Mouse (Mus musculus) spleen, adult 2 months (tissue): ENCODE measurements around the gene Ptger2. TPM values are rescaled to one million over a fixed set of nuclear protein-coding genes. Genes with fewer than 3 reads are reported as not detected.
A peak's percentile ranks its signal among the peaks of the same experiment; 100 is the strongest.

Experiments used
- DNase-seq, 2 experiments: peaks; one replicate each; pipeline versions ENCODE4 v3.0.0 to v3.0.0-alpha.2; 2012 to 2021; ENCODE audit warnings: low spot score in 2 of 2, low read depth in 1 of 2
- H3K27ac ChIP-seq: fragments of 200-500 bp; 2 replicates; pipeline ENCODE4 v1.5.1; 2012; ENCODE audit warnings: low read length, inconsistent platforms; ENCODE audit not compliant: insufficient read depth
- H3K27me3 ChIP-seq: fragments of 200-500 bp; 2 replicates; pipeline ENCODE4 v1.6.1; 2012; ENCODE audit warnings: mild to moderate bottlenecking, moderate library complexity, low read length, inconsistent platforms; ENCODE audit not compliant: control insufficient read depth, insufficient read depth
- H3K36me3 ChIP-seq: fragments of 200-500 bp; 2 replicates; pipeline ENCODE4 v1.6.1; 2012; ENCODE audit warnings: mild to moderate bottlenecking, low read length, inconsistent platforms; ENCODE audit not compliant: control insufficient read depth, insufficient read depth
- H3K4me1 ChIP-seq: fragments of 200-500 bp; 2 replicates; pipeline ENCODE4 v1.6.1; 2011; ENCODE audit warnings: inconsistent platforms; ENCODE audit not compliant: control insufficient read depth, insufficient read depth, insufficient read length
- H3K4me3 ChIP-seq: fragments of 200-500 bp; 2 replicates; pipeline ENCODE4 v1.5.1; 2011; ENCODE audit warnings: mild to moderate bottlenecking, inconsistent platforms; ENCODE audit not compliant: insufficient read depth, insufficient read length; ENCODE audit errors: extremely low read depth
- CTCF ChIP-seq: fragments of 200-500 bp; IDR thresholded peaks from 2 replicates; pipeline ENCODE4 v1.5.1; 2011; ENCODE audit warnings: mild to moderate bottlenecking, inconsistent platforms; ENCODE audit not compliant: insufficient read depth, insufficient read length, insufficient replicate concordance; ENCODE audit errors: extremely low read depth
- POLR2A ChIP-seq: fragments of 200-500 bp; IDR thresholded peaks from 2 replicates; pipeline ENCODE4 v1.6.1; 2011; ENCODE audit warnings: low read depth, low read length, inconsistent platforms
- WGBS: fragments of 180-500 bp; shearing (Covaris S2); methylation state at CpG from one replicate; pipeline ENCODE4 v1.1.7; 2018; 5-methylcytosine and 5-hydroxymethylcytosine counted together
- polyA plus RNA-seq: library from polyadenylated mRNA; depleted of rRNA; stranded (reverse); fragments of >200 nt; gene quantifications from 2 replicates; pipeline ENCODE4 v1.2.3, GENCODE M21; 2012

Ptger2 gene
- polyA plus RNA-seq, 1 experiment: 3.8 TPM

DNA sequence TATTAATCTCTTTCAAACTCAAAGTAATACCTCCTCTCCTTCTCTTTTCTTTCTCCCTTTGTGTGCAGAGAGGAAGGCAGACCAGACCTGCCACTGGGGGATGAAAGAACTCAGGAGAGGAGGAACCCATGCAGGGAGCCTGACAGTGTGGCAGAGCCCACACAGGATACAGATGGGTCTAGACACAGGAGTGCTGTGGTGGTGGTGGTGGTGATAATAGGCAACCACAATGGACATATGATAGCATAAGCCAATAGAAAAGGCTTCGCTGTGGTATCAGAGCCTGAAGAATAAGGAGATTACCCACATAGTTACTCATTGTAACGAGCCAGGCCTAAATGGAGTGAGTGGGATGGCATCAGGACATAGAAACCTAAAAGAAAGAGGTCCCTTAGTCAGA, 23.3 kb downstream of the Ptger2 start:
- Histone ChIP-seq H3K27me3 (no peaks in the 10 kb centered on the region), H3K36me3 (no peaks in the 10 kb centered on the region), H3K27ac (no peak overlapping the region), H3K4me3 (no peak overlapping the region), H3K4me1 (no peaks in the 10 kb centered on the region)
- no peak for TF ChIP-seq CTCF
- no peak for TF ChIP-seq POLR2A
- DNase-seq: no peak
- WGBS: 33% methylated on average over 2 of the region's 2 CpGs

DNA sequence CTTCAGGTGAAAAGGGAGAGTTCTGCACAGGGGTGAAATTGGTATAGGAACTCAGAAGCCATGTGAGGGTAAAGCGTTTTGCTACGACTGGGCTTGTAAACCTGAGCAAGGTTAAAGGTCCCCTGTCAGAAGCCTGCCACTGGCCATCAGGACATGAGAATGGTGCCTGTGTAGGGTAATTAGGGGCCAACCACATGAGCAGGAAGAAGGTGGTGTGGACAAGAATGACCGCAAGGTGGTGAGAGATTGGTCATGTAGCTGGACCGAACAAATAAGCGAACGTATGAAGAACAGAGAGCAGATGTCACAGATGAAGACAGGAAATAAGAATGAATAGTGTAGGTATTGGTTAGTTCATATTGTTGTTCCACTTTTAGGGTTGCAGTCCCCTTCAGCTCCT, 23.7 kb downstream of the Ptger2 start:
- Histone ChIP-seq H3K27ac (no peak overlapping the region), H3K27me3 (no peaks in the 10 kb centered on the region), H3K4me3 (no peak overlapping the region), H3K36me3 (no peaks in the 10 kb centered on the region), H3K4me1 (no peaks in the 10 kb centered on the region)
- TF ChIP-seq POLR2A: no peak
- no peak for TF ChIP-seq CTCF
- 83% methylated on average over 6 of the region's 6 CpGs for WGBS
- DNase-seq: no peak

DNA sequence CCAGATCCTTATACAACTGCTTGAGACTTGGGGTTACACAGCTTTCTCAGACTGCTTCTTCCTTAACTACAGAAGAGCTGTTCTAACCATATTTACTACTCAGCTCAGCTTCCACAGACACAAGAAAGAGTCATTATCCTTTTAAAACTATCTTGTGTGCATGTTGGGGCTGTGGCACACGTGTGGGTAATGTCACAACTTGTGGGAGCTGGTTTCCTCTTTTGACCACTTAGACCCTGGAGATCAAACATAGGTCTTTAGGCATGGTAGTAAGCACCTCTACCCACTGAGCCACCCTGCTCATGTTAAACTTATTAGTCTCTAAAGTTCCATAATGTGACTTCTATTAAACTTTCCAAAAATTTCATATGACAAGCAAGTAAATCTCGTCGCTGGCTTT, 33.6 kb downstream of the Ptger2 start:
- Histone ChIP-seq H3K27ac (no peak overlapping the region), H3K4me1 (no peaks in the 10 kb centered on the region), H3K4me3 (no peak overlapping the region), H3K36me3 (no peaks in the 10 kb centered on the region), H3K27me3 (no peaks in the 10 kb centered on the region)
- TF ChIP-seq POLR2A: no peak
- 70% methylated on average over 3 of the region's 3 CpGs for WGBS
- no peak for DNase-seq

DNA sequence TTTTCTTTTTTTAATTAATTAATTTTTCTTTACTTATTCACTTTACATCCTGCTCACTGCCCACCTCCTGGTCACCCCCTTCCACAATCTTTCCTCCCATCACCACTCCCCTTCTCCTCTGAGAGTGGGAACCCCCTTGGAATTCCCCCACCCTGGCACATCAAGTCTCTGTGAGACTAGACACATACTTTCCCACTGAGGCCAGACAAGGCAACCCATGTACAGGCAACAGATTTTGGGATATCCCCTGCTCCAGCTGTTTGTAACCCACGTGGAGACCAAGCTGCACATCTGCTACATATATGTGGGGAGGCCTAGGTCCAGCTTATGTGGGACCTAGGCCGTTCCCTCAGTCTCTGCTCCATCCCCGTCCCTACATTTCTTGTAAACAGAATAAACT, 46.3 kb downstream of the Ptger2 start:
- H3K4me1 ChIP-seq: no peaks in the 10 kb centered on the region
- no peaks in the 10 kb centered on the region for H3K36me3 ChIP-seq
- no peak overlapping the region for H3K4me3 ChIP-seq
- no peaks in the 10 kb centered on the region for H3K27me3 ChIP-seq
- no peak overlapping the region for H3K27ac ChIP-seq
- TF ChIP-seq CTCF (no peak), POLR2A (no peak)
- 89% methylated on average over 3 of the region's 3 CpGs for WGBS
- no peak for DNase-seq

DNA sequence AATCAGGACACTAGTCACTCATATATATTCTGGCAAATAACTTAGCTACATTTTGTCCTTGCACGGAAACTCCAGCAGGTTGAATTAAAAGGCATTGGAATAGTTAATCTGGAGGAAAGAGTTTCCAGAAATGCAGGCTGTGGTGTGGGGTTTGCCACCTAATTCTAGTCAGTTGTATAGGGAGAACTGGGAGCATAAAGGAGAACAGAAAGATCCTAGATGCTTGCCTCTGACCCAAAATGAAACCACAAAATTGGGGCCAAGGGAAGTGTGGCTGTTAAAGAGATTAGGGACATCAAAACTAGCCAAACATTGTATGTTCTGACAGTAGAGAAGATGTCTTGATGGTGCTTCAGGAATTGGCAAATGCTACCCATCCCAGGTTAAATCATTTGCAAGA, 48.6 kb downstream of the Ptger2 start:
- H3K4me1 ChIP-seq: peaks cover 8% of the 10 kb centered on the region; the same call in 1 of the 2 replicates
- no peak for TF ChIP-seq POLR2A
- no peak for TF ChIP-seq CTCF
- WGBS: 86% methylated on average over 1 of the region's 1 CpGs

DNA sequence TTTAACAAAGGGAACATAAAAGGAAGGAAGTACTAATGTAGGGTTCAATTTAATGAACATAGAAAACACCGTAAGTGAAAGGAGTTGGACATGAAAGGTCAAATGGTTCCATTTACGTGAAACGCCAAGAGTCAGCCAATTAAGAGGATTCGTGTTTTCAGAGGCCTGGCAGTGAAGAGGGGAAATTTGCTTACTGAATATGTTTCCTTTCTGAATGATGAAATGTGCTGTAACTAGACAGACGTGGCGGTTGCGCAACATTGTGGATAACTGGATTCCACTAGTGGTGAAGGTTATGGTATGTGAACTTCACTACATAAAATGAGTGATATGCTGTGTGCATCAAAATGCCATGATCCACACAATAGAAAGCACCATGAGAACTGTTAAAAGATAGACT, 50.1 kb downstream of the Ptger2 start:
- H3K36me3 ChIP-seq: no peaks in the 10 kb centered on the region
- 73% methylated on average over 7 of the region's 7 CpGs for WGBS
- no peaks in the 10 kb centered on the region for H3K27me3 ChIP-seq
- TF ChIP-seq CTCF: no peak
- no peak for TF ChIP-seq POLR2A
- H3K4me1 ChIP-seq: peaks cover 8% of the 10 kb centered on the region; the same call in 1 of the 2 replicates
- no peak for DNase-seq
- no peak overlapping the region for H3K4me3 ChIP-seq
- H3K27ac ChIP-seq: no peak overlapping the region

More for the DNA sequence above, 48.6 kb downstream of the Ptger2 start:
- Histone ChIP-seq H3K36me3 (no peaks in the 10 kb centered on the region), H3K27ac (no peak overlapping the region), H3K4me3 (no peak overlapping the region), H3K27me3 (no peaks in the 10 kb centered on the region)
- no peak for DNase-seq

DNA sequence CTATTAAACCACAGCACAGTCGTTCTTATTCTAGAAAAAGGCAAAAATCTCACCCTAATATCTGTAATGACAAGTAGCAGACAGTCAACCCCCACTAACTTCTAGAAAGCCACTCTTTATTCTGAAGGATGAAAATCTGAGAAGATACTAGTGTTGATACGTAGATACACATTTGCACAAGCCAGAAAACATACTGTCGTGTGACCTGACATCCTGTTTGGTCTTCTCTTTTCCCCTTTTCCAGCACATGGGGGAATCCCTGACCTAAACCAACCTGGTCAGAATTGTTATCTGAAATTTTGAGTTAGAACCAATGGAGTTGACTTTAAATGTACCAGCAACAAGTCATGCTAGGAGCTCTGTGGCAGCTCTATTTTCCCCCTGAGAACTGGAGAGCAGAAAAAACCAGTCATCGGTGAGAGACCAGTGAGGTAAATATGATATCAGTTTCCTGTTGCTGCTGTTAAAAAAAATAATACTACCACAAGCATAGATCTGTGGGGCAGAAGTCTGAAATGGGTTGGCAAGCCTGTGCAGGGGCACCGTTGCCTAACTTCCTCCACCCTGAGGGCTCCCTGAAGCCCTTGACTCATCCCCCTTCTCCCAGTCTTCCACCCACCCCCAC, 53.0 kb downstream of the Ptger2 start:
- DNase-seq: peak in 1 of 2 experiments; percentile 7
- no peak for TF ChIP-seq POLR2A
- TF ChIP-seq CTCF: no peak
- WGBS: 17% methylated on average over 5 of the region's 5 CpGs
- Histone ChIP-seq H3K36me3 (no peaks in the 10 kb centered on the region), H3K27me3 (no peaks in the 10 kb centered on the region), H3K4me1 (peaks cover 8% of the 10 kb centered on the region; the same call in 1 of the 2 replicates), H3K4me3 (no peak overlapping the region), H3K27ac (no peak overlapping the region; the same call in 1 of the 2 replicates)
